ENCODE assay signal across 8 mouse cellular contexts in genomic region chr1:53851334-53851733, GRCm38 (mm10).
DNase-seq lines count a peak whose midpoint lies in the region; ATAC-seq and TF ChIP-seq lines count a peak whose summit lies in the region.
"Had no signal": no experiment of that assay in that cellular context is flagged by ENCODE, and none has a peak within 500 bp of the region (broad histone marks: within the 10 kb centered on the region; RNA-seq: fewer than 3 reads in every experiment).

No protein-coding gene starts in this region.

- 24% methylated on average over 8 of the region's 8 CpGs for WGBS in lung, adult 2 months
- WGBS in hindbrain, embryonic 14.5 days: 91% methylated on average over 8 of the region's 8 CpGs

- no peak for TF ChIP-seq CTCF in lung, adult 2 months (IDR thresholded peaks at IDR 0.05; ENCODE audit: insufficient read depth, low read length)

- no peak overlapping the region for H3K4me2 ChIP-seq in hindbrain, embryonic 14.5 days (replicated peaks)
- H3K4me2 ChIP-seq: stomach, embryonic 15.5 days had no signal

- H3K4me3 ChIP-seq in lung, adult 2 months (replicated peaks; ENCODE audit: extremely low read depth, low read depth, low read length): no peak overlapping the region
- no peak overlapping the region for H3K4me3 ChIP-seq in hindbrain, embryonic 14.5 days (replicated peaks; ENCODE audit: low read length)
- H3K4me3 ChIP-seq: stomach, embryonic 15.5 days had no signal

- intact Hi-C loops in heart, postnatal 36 days (cut with DNase I): loop anchor here (5.0 kb wide), 2 partner anchors 34 to 126 kb away; no protein-coding TSS in a partner anchor

- no peaks in the 10 kb centered on the region for H3K9me3 ChIP-seq in hindbrain, embryonic 14.5 days (ENCODE audit: control insufficient read depth, low read length)
- H3K9me3 ChIP-seq: stomach, embryonic 15.5 days had no signal

- TF ChIP-seq POLR2A in lung, adult 2 months (IDR thresholded peaks at IDR 0.05; ENCODE audit: borderline replicate concordance, extremely low read depth, low read depth, low read length): no peak

- 0 out of 2 replicates have a peak, but pooled peaks have one; percentile 59 for ATAC-seq in megakaryocyte-erythroid progenitor cell, adult 5-6 weeks (replicated peaks; ENCODE audit: low FRiP score, low TSS enrichment, poor library complexity, severe bottlenecking)
- no peak for ATAC-seq in hindbrain, embryonic 14.5 days (ENCODE audit: low FRiP score)
- no peak for ATAC-seq in cerebellum, adult (ENCODE audit: insufficient number of reproducible peaks, low FRiP score, low TSS enrichment)

- H3K4me1 ChIP-seq in lung, adult 2 months (ENCODE audit: control insufficient read depth, insufficient read depth, low read length): peaks cover 14% of the 10 kb centered on the region
- H3K4me1 ChIP-seq in hindbrain, embryonic 14.5 days (replicated peaks; ENCODE audit: control insufficient read depth, insufficient read depth, low read length): no peaks in the 10 kb centered on the region
- H3K4me1 ChIP-seq: stomach, embryonic 15.5 days had no signal

- DNase-seq in lung, adult 18-20 months: peak; percentile 70
- DNase-seq in lung, adult 2 months: no peak
- DNase-seq in heart, postnatal 36 days: peak; percentile 37 to 41
- no peak for DNase-seq in hindbrain, embryonic 14.5 days (ENCODE audit: low spot score)
- no peak for DNase-seq in cerebellum, adult 9-10 months

- peaks cover 6% of the 10 kb centered on the region; the same call in 1 of the 2 replicates for H3K36me3 ChIP-seq in hindbrain, embryonic 14.5 days (replicated peaks; ENCODE audit: control insufficient read depth, insufficient read depth)
- H3K36me3 ChIP-seq: stomach, embryonic 15.5 days had no signal

- H3K27ac ChIP-seq in hindbrain, embryonic 14.5 days: no peak overlapping the region

- H3K27me3 ChIP-seq in hindbrain, embryonic 14.5 days (ENCODE audit: control insufficient read depth, insufficient read depth, low read length): no peaks in the 10 kb centered on the region
- H3K27me3 ChIP-seq: stomach, embryonic 15.5 days had no signal

- no peak overlapping the region for H3K9ac ChIP-seq in hindbrain, embryonic 14.5 days
- H3K9ac ChIP-seq: stomach, embryonic 15.5 days had no signal

Comparison
In these comparisons a context has a peak if more than half of its experiments do, and no peak if none do; other contexts are left out.
1. DNase-seq: peak in lung, adult 18-20 months (2 of 2) and heart, postnatal 36 days (2 of 2); none in lung, adult 2 months (single experiment), hindbrain, embryonic 14.5 days (single experiment) and cerebellum, adult 9-10 months (single experiment).